Mouse (Mus musculus) heart, embryonic 13.5 days (tissue): ENCODE data around the gene Vim. TPM values are rescaled to one million over a fixed set of nuclear protein-coding genes. Genes with fewer than 3 reads are reported as not detected.

Source experiments
- ATAC-seq: fragments of 200-750 bp; cut with Nextera tagmentation; 2 replicates; pipeline ENCODE4 v1.8.0; 2017; ENCODE audit warnings: moderate TSS enrichment; ENCODE audit not compliant: insufficient number of reproducible peaks, low FRiP score, low TSS enrichment; ENCODE audit errors: extremely low read depth
- H3K27ac ChIP-seq: fragments of 300-500 bp; sonication (generic); replicated peaks from 2 replicates; pipeline ENCODE4 v1.5.1; 2015; ENCODE audit warnings: moderate library complexity, mild to moderate bottlenecking, inconsistent platforms
- H3K27me3 ChIP-seq: fragments of 300-500 bp; sonication (generic); replicated peaks from 2 replicates; pipeline ENCODE4 v1.6.1; 2015; ENCODE audit warnings: mild to moderate bottlenecking, inconsistent platforms
- H3K36me3 ChIP-seq: fragments of 300-500 bp; sonication (generic); 2 replicates; pipeline ENCODE4 v1.6.1; 2015; ENCODE audit warnings: mild to moderate bottlenecking, inconsistent platforms
- H3K4me1 ChIP-seq: fragments of 300-500 bp; sonication (generic); 2 replicates; pipeline ENCODE4 v1.6.1; 2015; ENCODE audit warnings: inconsistent platforms
- H3K4me2 ChIP-seq: fragments of 300-500 bp; sonication (generic); 2 replicates; pipeline ENCODE4 v1.6.1; 2015; ENCODE audit warnings: inconsistent platforms, mild to moderate bottlenecking, moderate library complexity
- H3K4me3 ChIP-seq: fragments of 300-500 bp; sonication (generic); 2 replicates; pipeline ENCODE4 v1.5.1; 2015; ENCODE audit warnings: moderate library complexity, mild to moderate bottlenecking, inconsistent platforms
- H3K9ac ChIP-seq: fragments of 300-500 bp; sonication (generic); 2 replicates; pipeline ENCODE4 v1.6.1; 2015; ENCODE audit warnings: inconsistent platforms, mild to moderate bottlenecking, moderate library complexity
- H3K9me3 ChIP-seq: fragments of 300-500 bp; sonication (generic); 2 replicates; pipeline ENCODE4 v1.6.1; 2016; ENCODE audit warnings: inconsistent platforms
- whole genome bisulfite sequencing: fragments of 180-500 bp; shearing (Covaris S2); methylation state at CpG from one replicate; pipeline ENCODE4 v1.1.7; 2015; ENCODE audit warnings: mixed read lengths; 5-methylcytosine and 5-hydroxymethylcytosine counted together
- polyA plus RNA-seq: library from polyadenylated mRNA; unstranded; fragments of >200 nt; fragmentation: Nextera tagmentation; extraction: Ambion mirVana; gene quantifications from 2 replicates; pipeline ENCODE4 v1.2.1, GENCODE M21; 2015

The Vim gene
- 968 and 987 TPM in 2 replicates for polyA plus RNA-seq

DNA sequence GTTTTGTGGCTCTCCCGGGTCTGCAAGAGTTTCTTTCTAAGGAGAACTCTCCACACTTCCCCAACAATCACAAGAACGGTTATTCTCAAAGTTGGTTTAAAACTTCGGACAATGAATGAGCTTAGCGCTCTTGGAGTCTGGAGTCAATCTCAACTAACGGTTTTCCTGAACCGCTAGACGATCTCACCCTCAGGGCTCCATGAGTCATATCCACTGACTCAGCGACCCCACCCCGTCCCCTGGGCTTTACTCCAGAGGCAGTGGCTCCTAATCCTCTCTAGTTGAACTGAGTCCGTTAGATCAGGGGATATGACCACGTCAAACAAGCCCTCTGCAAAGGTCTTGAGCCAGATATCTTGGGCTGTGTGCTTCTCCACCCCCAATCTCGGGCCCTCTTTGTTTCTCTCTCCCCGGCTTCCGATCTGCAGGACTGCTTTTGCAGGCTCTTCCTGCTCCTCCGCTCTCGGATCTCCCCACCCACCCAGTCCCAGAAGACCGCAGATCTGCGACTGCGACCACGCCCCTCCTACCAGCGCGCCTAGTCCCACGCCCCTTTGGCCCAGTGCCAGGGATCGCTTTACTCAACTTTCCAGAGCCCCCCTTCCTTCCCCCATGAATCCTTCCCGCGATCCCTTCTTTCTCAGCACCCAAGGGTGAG is at the start of gene Vim:
Gene Vim, plus strand, starts transcription at position 520 of the 658 bp plus-strand sequence.
- Histone ChIP-seq H3K9ac (peak within 1 kb of the TSS; percentile 99), H3K27ac (peak within 1 kb of the TSS; percentile 99), H3K27me3 (no peaks in the 10 kb centered on the region), H3K4me1 (peaks cover 27% of the 10 kb centered on the region), H3K9me3 (no peaks in the 10 kb centered on the region), H3K36me3 (peaks cover 25% of the 10 kb centered on the region), H3K4me2 (peak within 1 kb of the TSS; percentile 67), H3K4me3 (peak within 1 kb of the TSS; percentile 97)
- peak; percentile 87 for ATAC-seq
- WGBS, result 1% methylated on average over 25 of the region's 26 CpGs

GRCm38 (mm10) chr2:13526205-13526604 is 47.5 kb upstream of the Vim start:
- WGBS, result 80% methylated on average over 2 of the region's 2 CpGs
- no peak overlapping the region for H3K9ac ChIP-seq
- H3K36me3 ChIP-seq, result no peaks in the 10 kb centered on the region
- H3K4me3 ChIP-seq, result no peak overlapping the region
- no peak for ATAC-seq
- H3K27ac ChIP-seq, result no peak overlapping the region
- H3K4me1 ChIP-seq, result peaks cover 40% of the 10 kb centered on the region
- no peaks in the 10 kb centered on the region for H3K9me3 ChIP-seq
- no peak overlapping the region for H3K4me2 ChIP-seq
- no peaks in the 10 kb centered on the region for H3K27me3 ChIP-seq

GRCm38 (mm10) chr2:13527125-13527524 is 46.6 kb upstream of the Vim start:
- Histone ChIP-seq H3K36me3 (no peaks in the 10 kb centered on the region), H3K4me1 (peaks cover 38% of the 10 kb centered on the region), H3K9me3 (no peaks in the 10 kb centered on the region), H3K27me3 (no peaks in the 10 kb centered on the region), H3K4me2 (no peak overlapping the region), H3K4me3 (no peak overlapping the region), H3K27ac (peak overlapping the region; percentile 39; the same call in 1 of the 2 replicates), H3K9ac (no peak overlapping the region)
- 54% methylated on average over 2 of the region's 2 CpGs for WGBS
- no peak for ATAC-seq

DNA sequence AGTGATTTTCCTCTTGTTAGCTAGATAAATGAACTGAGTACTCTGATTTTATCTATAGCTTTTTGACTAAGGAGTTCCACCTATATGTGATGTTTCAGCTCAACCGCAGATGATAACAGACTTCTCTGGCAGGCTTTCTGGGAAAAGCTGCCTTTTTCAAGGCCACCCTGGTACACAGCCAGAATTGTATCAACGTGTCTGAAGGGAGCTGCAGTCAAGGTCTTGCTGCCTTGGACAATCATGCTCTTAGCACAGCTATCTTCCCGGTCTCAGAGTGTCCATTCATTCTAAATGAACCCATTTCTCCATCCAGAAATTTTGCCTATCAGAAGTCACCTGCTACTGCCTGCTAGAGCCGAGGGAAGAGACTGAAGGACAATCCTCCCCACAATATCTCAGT is 46.2 kb upstream of the Vim start:
- peaks cover 35% of the 10 kb centered on the region for H3K4me1 ChIP-seq
- no peaks in the 10 kb centered on the region for H3K9me3 ChIP-seq
- H3K27ac ChIP-seq, result peak overlapping the region; percentile 39; the same call in 1 of the 2 replicates
- no peak overlapping the region for H3K9ac ChIP-seq
- H3K4me3 ChIP-seq, result no peak overlapping the region
- H3K36me3 ChIP-seq, result no peaks in the 10 kb centered on the region
- 51% methylated on average over 4 of the region's 4 CpGs for WGBS
- H3K4me2 ChIP-seq, result no peak overlapping the region
- no peaks in the 10 kb centered on the region for H3K27me3 ChIP-seq
- ATAC-seq, result no peak

DNA sequence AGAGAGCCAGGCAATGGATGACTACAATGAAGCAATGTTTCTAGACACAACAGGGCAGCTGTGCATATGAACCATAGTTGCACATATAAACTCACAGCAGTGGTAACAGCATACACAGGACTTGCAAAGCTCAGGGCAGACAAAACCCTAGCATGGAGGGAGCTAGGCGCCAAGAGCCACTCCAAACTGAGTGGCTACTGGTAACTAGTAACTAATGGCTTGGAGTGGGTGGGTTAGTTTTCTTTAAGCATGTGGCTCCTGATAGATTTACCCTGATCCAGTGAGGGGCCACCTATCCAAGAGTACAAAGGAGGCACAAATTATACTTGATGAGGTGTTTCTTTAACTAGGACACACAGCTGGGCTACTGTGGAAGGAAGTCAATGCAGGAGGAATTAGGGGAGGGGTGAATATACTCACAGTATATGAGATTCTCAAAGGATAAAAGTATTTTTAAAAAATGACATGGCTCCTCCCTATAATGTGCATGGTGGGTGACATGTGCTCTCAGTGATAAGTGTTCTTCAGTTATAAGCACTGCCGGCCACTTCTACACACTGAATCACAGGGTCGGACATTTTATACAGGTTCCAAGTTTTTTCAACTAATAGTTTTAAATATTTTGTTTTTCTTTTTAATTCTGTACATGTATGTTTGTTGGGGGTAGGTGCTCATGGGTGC is 44.3 kb upstream of the Vim start:
- no peak overlapping the region for H3K4me2 ChIP-seq
- H3K9me3 ChIP-seq, result no peaks in the 10 kb centered on the region
- no peak overlapping the region for H3K4me3 ChIP-seq
- WGBS, result 87% methylated on average over 3 of the region's 3 CpGs
- H3K9ac ChIP-seq, result no peak overlapping the region
- H3K27ac ChIP-seq, result no peak overlapping the region
- H3K4me1 ChIP-seq, result peaks cover 27% of the 10 kb centered on the region
- H3K27me3 ChIP-seq, result no peaks in the 10 kb centered on the region
- ATAC-seq, result no peak
- H3K36me3 ChIP-seq, result no peaks in the 10 kb centered on the region

GRCm38 (mm10) chr2:13530639-13531038 is 43.1 kb upstream of the Vim start:
- ATAC-seq, result no peak
- H3K9me3 ChIP-seq, result no peaks in the 10 kb centered on the region
- no peaks in the 10 kb centered on the region for H3K36me3 ChIP-seq
- no peak overlapping the region for H3K4me2 ChIP-seq
- H3K27me3 ChIP-seq, result no peaks in the 10 kb centered on the region
- 57% methylated on average over 6 of the region's 6 CpGs for WGBS
- no peak overlapping the region for H3K9ac ChIP-seq
- H3K4me3 ChIP-seq, result no peak overlapping the region
- H3K27ac ChIP-seq, result no peak overlapping the region
- peaks cover 24% of the 10 kb centered on the region for H3K4me1 ChIP-seq

DNA sequence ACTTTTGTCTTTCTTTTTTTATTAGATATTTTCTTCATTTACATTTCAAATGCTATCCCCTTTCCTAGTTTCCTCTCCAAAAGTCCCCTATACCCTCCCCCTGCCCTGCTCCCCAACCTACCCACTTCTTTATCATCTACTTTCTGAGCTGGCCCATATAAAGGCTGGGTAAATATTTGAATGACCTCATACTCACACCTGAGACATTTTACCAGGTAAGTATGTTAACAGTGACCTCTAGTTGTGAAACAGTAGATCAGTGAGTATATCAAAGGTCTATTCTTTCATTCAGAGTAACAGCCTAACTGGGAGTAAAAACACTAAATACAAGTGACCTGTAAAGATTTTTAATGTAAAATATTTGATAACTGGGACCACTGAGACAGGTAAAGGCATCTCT is 37.0 kb upstream of the Vim start:
- no peak overlapping the region for H3K27ac ChIP-seq
- no peaks in the 10 kb centered on the region for H3K9me3 ChIP-seq
- peaks cover 11% of the 10 kb centered on the region for H3K4me1 ChIP-seq
- H3K4me2 ChIP-seq, result no peak overlapping the region
- H3K4me3 ChIP-seq, result no peak overlapping the region
- no peak for ATAC-seq
- no peaks in the 10 kb centered on the region for H3K27me3 ChIP-seq
- no peak overlapping the region for H3K9ac ChIP-seq
- no peaks in the 10 kb centered on the region for H3K36me3 ChIP-seq

DNA sequence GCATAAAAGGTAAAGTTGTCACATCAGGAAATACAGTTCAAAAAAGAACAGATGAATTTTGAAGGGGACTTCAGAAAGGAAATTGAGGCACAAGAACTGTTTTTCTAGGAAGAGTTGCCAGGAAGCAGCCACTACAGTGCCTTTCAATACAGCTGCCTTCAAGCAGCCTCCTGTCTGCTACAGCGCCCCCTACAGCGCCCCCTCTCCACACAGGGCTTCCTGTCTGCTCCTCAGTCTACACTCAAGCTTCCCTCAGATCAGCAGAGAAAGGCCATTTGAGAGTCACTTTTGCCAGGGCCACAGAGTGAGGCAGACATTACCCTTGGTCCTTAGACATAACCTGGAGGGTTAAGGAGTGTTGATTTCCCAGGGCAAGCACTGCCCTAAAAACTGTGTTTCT is 36.0 kb upstream of the Vim start:
- WGBS, result 12% methylated on average over 2 of the region's 2 CpGs
- ATAC-seq, result no peak

GRCm38 (mm10) chr2:13538258-13538657 is 35.5 kb upstream of the Vim start:
- no peaks in the 10 kb centered on the region for H3K36me3 ChIP-seq
- 86% methylated on average over 2 of the region's 2 CpGs for WGBS

More for the DNA sequence above, 36.0 kb upstream of the Vim start:
- Histone ChIP-seq H3K36me3 (no peaks in the 10 kb centered on the region), H3K4me2 (no peak overlapping the region), H3K27me3 (no peaks in the 10 kb centered on the region), H3K9ac (no peak overlapping the region), H3K9me3 (no peaks in the 10 kb centered on the region), H3K4me1 (peaks cover 11% of the 10 kb centered on the region), H3K4me3 (no peak overlapping the region), H3K27ac (no peak overlapping the region)

DNA sequence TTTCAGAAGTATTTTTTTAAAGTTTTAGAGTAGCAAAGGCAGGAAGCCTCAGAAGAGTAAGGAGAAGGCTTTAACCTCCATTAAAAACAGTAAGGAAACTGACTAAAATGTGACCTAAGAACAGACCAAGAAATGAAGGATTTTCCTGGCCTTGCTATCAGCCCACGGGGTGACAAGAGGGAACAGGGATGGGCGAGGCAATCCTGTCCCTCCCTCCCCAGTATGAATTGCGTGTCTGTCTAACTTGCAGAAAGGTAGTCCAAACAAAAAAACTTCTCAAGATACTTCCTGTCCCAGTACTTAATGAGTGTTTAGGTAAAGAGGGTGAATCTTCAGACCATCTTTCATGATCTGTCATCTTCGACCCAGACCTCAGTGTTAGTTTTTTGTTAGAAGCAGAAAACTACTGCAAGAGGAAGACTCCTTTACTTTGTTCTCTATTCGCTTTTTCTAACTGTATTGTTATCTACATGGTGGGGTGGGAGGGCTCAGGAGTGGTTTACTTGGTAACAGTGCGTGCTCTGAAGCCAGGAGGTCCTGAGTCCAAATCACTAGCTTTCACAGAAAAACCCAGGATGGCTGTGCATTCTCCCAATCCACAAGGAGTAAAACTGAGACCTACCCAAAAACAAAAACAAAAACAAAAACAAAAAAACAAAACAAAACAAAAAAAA is 34.9 kb upstream of the Vim start:
- 44% methylated on average over 6 of the region's 6 CpGs for WGBS
- Histone ChIP-seq H3K4me3 (no peak overlapping the region), H3K9me3 (no peaks in the 10 kb centered on the region), H3K36me3 (no peaks in the 10 kb centered on the region), H3K27me3 (no peaks in the 10 kb centered on the region), H3K27ac (no peak overlapping the region), H3K9ac (no peak overlapping the region), H3K4me1 (peaks cover 20% of the 10 kb centered on the region), H3K4me2 (no peak overlapping the region)
- ATAC-seq, result no peak

More at GRCm38 (mm10) chr2:13538258-13538657, 35.5 kb upstream of the Vim start:
- Histone ChIP-seq H3K4me1 (peaks cover 16% of the 10 kb centered on the region), H3K9me3 (no peaks in the 10 kb centered on the region), H3K27ac (no peak overlapping the region), H3K27me3 (no peaks in the 10 kb centered on the region), H3K9ac (no peak overlapping the region), H3K4me3 (no peak overlapping the region), H3K4me2 (no peak overlapping the region)
- no peak for ATAC-seq

DNA sequence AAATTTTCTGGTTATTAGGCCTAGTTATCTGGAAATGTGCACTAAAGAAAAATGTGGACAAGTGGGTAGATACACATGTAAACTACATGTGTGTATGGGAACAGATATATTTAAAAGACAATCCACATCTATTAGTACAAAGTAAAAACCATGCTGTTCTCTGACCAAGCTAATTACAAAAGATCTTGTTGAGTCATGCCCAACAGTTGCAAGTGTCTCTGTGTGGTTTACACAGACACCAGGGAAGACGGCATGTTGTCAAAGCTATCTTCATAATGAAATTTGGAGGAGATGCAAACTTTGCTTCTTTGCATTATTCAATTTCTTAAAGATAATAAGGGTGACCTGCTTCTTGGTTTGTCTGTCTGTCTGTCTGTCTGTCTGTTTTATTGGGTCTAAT is 33.9 kb upstream of the Vim start:
- H3K36me3 ChIP-seq, result no peaks in the 10 kb centered on the region
- WGBS, result 93% methylated on average over 1 of the region's 1 CpGs
- peaks cover 22% of the 10 kb centered on the region for H3K4me1 ChIP-seq
- H3K9ac ChIP-seq, result no peak overlapping the region
- no peak for ATAC-seq
- no peaks in the 10 kb centered on the region for H3K27me3 ChIP-seq
- no peak overlapping the region for H3K4me2 ChIP-seq
- no peak overlapping the region for H3K27ac ChIP-seq
- H3K4me3 ChIP-seq, result no peak overlapping the region
- H3K9me3 ChIP-seq, result no peaks in the 10 kb centered on the region
